Mouse (Mus musculus) retina, embryonic 14.5 days (tissue): Measurements from ENCODE around the gene Atp6v1d.

ENCODE experiments used
- DNase-seq: peaks from one replicate; pipeline ENCODE4 v3.0.0-alpha.2; 2015; ENCODE audit warnings: low spot score

The Atp6v1d gene

GRCm38 (mm10) chr12:78861496-78862253, at the start of gene Atp6v1d, which contains the start of gene Eif2s1:
Atp6v1d (minus strand) TSS chr12:78861638.
Eif2s1 (plus strand) TSS chr12:78861819.
- peak; percentile 98 for DNase-seq

- no peak for DNase-seq
Observed at GRCm38 (mm10) chr12:78910684-78911461, 49.4 kb upstream of the Atp6v1d start.

GRCm38 (mm10) chr12:78908081-78908605, 46.7 kb upstream of the Atp6v1d start:
- no peak for DNase-seq

- peak; percentile 65 for DNase-seq
Observed at GRCm38 (mm10) chr12:78906707-78907162, 45.3 kb upstream of the Atp6v1d start, which contains the start of gene Plek2. Plek2 (minus strand) TSS chr12:78906964.

- DNase-seq: no peak
Observed at GRCm38 (mm10) chr12:78904499-78904898, 43.1 kb upstream of the Atp6v1d start.

- no peak for DNase-seq
Observed at GRCm38 (mm10) chr12:78903313-78903712, 41.9 kb upstream of the Atp6v1d start.

- DNase-seq: no peak
Observed at GRCm38 (mm10) chr12:78901467-78901866, 40.0 kb upstream of the Atp6v1d start.

- no peak for DNase-seq
Observed at GRCm38 (mm10) chr12:78897861-78898260, 36.4 kb upstream of the Atp6v1d start.

- no peak for DNase-seq
Observed at GRCm38 (mm10) chr12:78891149-78891548, 29.7 kb upstream of the Atp6v1d start.

GRCm38 (mm10) chr12:78890062-78890461, 28.6 kb upstream of the Atp6v1d start:
- DNase-seq: no peak

- no peak for DNase-seq
Observed at GRCm38 (mm10) chr12:78874581-78874980, 13.1 kb upstream of the Atp6v1d start.

- no peak for DNase-seq
Observed at GRCm38 (mm10) chr12:78868115-78868514, 6.7 kb upstream of the Atp6v1d start.

- peak; percentile 15 for DNase-seq
Observed at GRCm38 (mm10) chr12:78865434-78865833, 4.0 kb upstream of the Atp6v1d start.

- no peak for DNase-seq
Observed at GRCm38 (mm10) chr12:78862254-78862730, 854 bp upstream of the Atp6v1d start.

GRCm38 (mm10) chr12:78860921-78861495, 430 bp downstream of the Atp6v1d start:
- DNase-seq: no peak

- DNase-seq: no peak
Observed at GRCm38 (mm10) chr12:78848246-78848645, 13.2 kb downstream of the Atp6v1d start.

GRCm38 (mm10) chr12:78842429-78842828, 19.0 kb downstream of the Atp6v1d start:
- DNase-seq: no peak

GRCm38 (mm10) chr12:78839906-78840305, 21.5 kb downstream of the Atp6v1d start:
- DNase-seq: no peak

- DNase-seq: no peak
Observed at GRCm38 (mm10) chr12:78834496-78834895, 26.9 kb downstream of the Atp6v1d start.

- peak; percentile 11 for DNase-seq
Observed at GRCm38 (mm10) chr12:78814437-78814836, 47.0 kb downstream of the Atp6v1d start.

- DNase-seq: no peak
Observed at GRCm38 (mm10) chr12:78801836-78802235, 59.6 kb downstream of the Atp6v1d start.

GRCm38 (mm10) chr12:78800036-78800435, 61.4 kb downstream of the Atp6v1d start:
- DNase-seq: no peak
